Mouse (Mus musculus) hindbrain, embryonic 10.5 days (tissue): ENCODE results near the gene Golt1a. TPM values are rescaled to one million over a fixed set of nuclear protein-coding genes. Genes with fewer than 3 reads are reported as not detected.
A peak's percentile ranks its signal among the peaks of the same experiment; 100 is the strongest.

Experiments used
- DNase-seq: peaks from one replicate; pipeline ENCODE4 v3.0.0-alpha.2; 2017; ENCODE audit warnings: low spot score
- H3K27ac ChIP-seq: fragments of 300-500 bp; sonication (generic); 2 replicates; pipeline ENCODE4 v1.5.1; 2016; ENCODE audit warnings: mild to moderate bottlenecking, moderate library complexity
- H3K27me3 ChIP-seq: fragments of 300-500 bp; sonication (generic); 2 replicates; pipeline ENCODE4 v1.6.1; 2016; ENCODE audit warnings: mild to moderate bottlenecking; ENCODE audit not compliant: poor library complexity, insufficient read depth, severe bottlenecking
- H3K36me3 ChIP-seq: fragments of 300-500 bp; sonication (generic); 2 replicates; pipeline ENCODE4 v1.6.1; 2016; ENCODE audit warnings: mild to moderate bottlenecking, moderate library complexity
- H3K4me1 ChIP-seq: fragments of 300-500 bp; sonication (generic); replicated peaks from 2 replicates; pipeline ENCODE4 v1.6.1; 2016; ENCODE audit warnings: mild to moderate bottlenecking
- H3K4me3 ChIP-seq: fragments of 300-500 bp; sonication (generic); 2 replicates; pipeline ENCODE4 v1.5.1; 2016; ENCODE audit warnings: mild to moderate bottlenecking, moderate library complexity
- H3K9me3 ChIP-seq: fragments of 300-500 bp; sonication (generic); 2 replicates; pipeline ENCODE4 v1.6.1; 2016; ENCODE audit warnings: mild to moderate bottlenecking, moderate library complexity
- WGBS: fragments of 180-500 bp; shearing (Covaris S2); methylation state at CpG from one replicate; pipeline ENCODE4 v1.1.7; 2016; 5-methylcytosine and 5-hydroxymethylcytosine counted together
- polyA plus RNA-seq: library from polyadenylated mRNA; unstranded; fragments of >200 nt; fragmentation: Nextera tagmentation; extraction: Ambion mirVana; gene quantifications from 2 replicates; pipeline ENCODE4 v1.2.1, GENCODE M21; 2016

Golt1a gene
- polyA plus RNA-seq, 1 experiment from 2014 or later = not detected

DNA sequence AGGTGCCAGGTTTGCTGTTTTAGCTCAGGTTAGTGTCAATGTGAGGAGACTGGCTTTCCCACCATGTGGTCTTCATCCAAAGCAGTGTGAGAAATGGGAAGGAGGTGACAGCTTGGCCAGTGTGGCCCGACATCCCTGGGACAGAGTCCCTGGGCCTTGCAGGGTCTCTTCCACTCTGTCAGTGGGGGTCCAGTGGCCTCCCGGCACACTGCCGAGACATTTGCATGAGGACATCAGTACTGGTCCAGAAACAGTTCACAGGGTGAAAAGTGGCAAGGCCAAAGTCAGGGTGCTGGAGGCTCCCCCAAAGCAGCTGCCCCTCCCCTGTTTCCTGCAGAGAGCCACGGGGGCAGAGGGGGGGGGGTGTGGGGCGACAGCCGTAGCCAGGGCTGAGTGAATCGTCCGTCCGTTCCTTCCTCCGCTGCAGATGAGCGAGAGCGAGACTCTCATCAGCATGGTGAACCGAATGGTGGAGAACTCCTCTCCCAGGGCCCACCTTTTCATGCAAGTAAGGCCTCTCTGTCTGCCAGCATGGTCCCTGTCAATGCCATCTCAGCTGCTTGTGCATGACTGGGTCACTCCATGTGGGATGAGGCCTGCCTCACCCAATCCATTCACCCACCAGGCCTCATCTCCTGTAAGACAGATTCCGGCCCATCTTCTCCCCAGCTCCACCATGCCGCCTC lies 30.5 kb upstream of the Golt1a start:
- 69% methylated on average over 15 of the region's 15 CpGs for WGBS
- H3K36me3 ChIP-seq = peaks cover 55% of the 10 kb centered on the region

DNA sequence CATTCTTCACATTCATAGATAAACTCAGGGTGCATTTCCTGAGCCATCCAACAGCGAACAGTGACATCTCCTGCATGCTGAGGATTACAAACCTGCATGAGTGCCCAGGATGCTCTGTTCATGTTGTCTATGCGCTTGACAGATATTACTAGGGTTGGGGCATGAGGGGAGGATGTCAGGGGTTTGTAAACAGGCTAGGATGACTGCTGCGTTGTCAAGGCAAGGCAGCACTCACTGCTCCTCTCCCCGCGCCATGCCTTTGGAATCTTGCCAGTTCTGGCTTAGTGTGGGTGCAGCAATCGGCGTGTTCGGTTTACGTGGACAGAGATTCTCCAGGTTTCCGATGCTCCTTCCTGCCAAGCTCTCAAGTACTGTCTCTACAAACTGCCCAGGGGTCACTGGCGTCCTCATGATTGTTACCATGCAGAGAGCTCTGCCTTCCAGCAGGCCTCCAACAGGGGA lies 29.9 kb upstream of the Golt1a start:
- no peak for DNase-seq
- WGBS = 93% methylated on average over 11 of the region's 11 CpGs
- peaks cover 53% of the 10 kb centered on the region for H3K36me3 ChIP-seq
- H3K27ac ChIP-seq = peak overlapping the region; percentile 36; the same call in 1 of the 2 replicates
- H3K4me3 ChIP-seq = no peak overlapping the region
- peaks cover 50% of the 10 kb centered on the region for H3K4me1 ChIP-seq
- H3K9me3 ChIP-seq = no peaks in the 10 kb centered on the region
- H3K27me3 ChIP-seq = peaks cover 4% of the 10 kb centered on the region

More for the DNA sequence above, 30.5 kb upstream of the Golt1a start:
- H3K27me3 ChIP-seq = peaks cover 4% of the 10 kb centered on the region
- H3K4me1 ChIP-seq = peaks cover 50% of the 10 kb centered on the region
- H3K9me3 ChIP-seq = no peaks in the 10 kb centered on the region
- peak overlapping the region; percentile 36 for H3K27ac ChIP-seq
- no peak for DNase-seq
- H3K4me3 ChIP-seq = no peak overlapping the region

DNA sequence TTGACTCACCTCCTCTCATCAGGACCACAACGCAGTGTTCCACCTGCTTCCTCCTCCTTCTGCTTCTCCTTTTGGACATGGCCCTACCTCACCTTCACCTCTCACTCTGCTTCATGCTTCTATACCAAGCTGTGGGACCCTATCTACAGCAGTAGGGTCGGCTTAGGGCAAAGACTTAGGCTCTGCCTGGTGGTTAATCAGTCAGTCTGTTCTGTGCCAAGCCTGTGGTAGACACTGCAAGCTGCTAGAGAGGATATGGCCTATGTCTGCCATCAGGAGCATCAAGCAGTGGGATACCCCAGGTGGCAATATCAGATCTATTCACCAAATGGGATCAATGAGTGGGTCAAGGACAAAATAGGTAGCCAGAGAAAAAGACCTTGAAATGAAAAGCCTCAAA lies 29.1 kb upstream of the Golt1a start:
- H3K4me3 ChIP-seq = no peak overlapping the region
- H3K36me3 ChIP-seq = peaks cover 53% of the 10 kb centered on the region
- H3K27ac ChIP-seq = no peak overlapping the region; the same call in 1 of the 2 replicates
- DNase-seq = no peak
- H3K9me3 ChIP-seq = no peaks in the 10 kb centered on the region
- H3K4me1 ChIP-seq = peaks cover 50% of the 10 kb centered on the region
- WGBS = 87% methylated on average over 2 of the region's 2 CpGs
- H3K27me3 ChIP-seq = no peaks in the 10 kb centered on the region

DNA sequence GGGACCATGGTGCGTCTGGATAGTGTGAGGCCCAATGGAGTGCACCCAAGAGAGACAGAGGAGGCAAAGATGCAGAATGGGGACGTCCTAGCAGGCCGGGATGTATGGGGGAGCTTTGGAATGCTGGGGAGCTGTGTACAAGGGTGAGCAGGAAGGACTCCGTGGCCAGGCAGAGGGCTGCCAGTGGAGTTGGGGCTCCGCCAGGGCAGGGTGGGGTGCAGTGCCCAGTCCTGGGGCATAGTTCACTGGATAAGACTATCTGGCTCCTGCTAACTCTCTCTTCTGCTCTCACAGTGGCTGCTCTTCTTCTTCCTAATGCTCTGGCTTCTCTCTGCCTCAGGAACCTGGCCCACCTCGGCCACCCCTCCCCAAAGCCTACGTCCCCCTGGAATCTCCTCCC lies 23.7 kb upstream of the Golt1a start:
- DNase-seq = no peak
- H3K27me3 ChIP-seq = no peaks in the 10 kb centered on the region
- H3K27ac ChIP-seq = 0 out of 2 replicates have a peak overlapping the region, but pooled peaks have one; percentile 35
- H3K36me3 ChIP-seq = peaks cover 74% of the 10 kb centered on the region
- no peaks in the 10 kb centered on the region for H3K9me3 ChIP-seq
- no peak overlapping the region for H3K4me3 ChIP-seq
- 87% methylated on average over 7 of the region's 7 CpGs for WGBS
- peaks cover 13% of the 10 kb centered on the region for H3K4me1 ChIP-seq

DNA sequence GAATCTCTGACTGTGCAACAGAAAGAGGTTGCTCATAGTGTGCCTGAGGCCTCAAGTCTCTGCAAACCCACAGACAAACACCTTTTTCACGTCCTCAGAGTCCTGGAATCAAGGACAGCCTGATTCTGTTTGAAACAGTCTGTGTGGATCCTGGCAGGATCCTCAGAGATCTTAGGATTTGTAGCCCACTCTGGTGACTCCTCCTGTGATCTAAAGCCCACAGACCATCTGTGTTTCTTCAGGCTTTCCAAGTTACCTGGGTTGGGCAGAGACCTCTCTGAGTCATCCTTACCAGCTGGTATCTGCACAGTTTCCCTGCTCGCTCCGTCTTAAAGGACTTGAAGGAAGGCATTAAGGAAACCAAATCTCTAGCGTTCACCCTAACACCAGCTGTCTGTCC lies 22.5 kb upstream of the Golt1a start:
- Histone ChIP-seq H3K36me3 (peaks cover 73% of the 10 kb centered on the region), H3K4me3 (no peak overlapping the region), H3K4me1 (peaks cover 6% of the 10 kb centered on the region), H3K9me3 (no peaks in the 10 kb centered on the region), H3K27ac (no peak overlapping the region; the same call in 1 of the 2 replicates), H3K27me3 (no peaks in the 10 kb centered on the region)
- DNase-seq = no peak
- 89% methylated on average over 4 of the region's 4 CpGs for WGBS

DNA sequence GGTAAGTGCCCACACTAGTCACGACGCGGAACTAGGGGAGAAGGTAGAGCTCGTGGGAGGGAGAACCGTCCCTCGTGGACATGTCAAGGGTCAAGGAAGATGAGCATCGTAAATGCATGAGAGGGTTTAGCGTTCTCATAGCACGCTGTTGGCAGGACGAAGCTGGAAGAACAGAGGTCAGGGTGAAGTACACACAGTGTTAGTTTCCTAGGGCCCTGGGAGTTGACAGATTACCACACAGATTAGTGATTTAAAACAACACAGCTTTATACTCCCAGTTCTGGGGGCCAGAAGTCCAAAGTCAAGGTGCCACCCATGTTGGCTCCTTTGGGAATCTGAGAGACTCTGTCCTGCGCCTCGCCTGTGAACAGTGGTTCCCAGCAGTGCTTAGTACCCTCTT lies 21.7 kb upstream of the Golt1a start:
- 93% methylated on average over 12 of the region's 12 CpGs for WGBS
- no peak for DNase-seq
- no peaks in the 10 kb centered on the region for H3K27me3 ChIP-seq
- H3K27ac ChIP-seq = no peak overlapping the region
- H3K4me1 ChIP-seq = no peaks in the 10 kb centered on the region
- H3K36me3 ChIP-seq = peaks cover 73% of the 10 kb centered on the region
- H3K4me3 ChIP-seq = no peak overlapping the region
- no peaks in the 10 kb centered on the region for H3K9me3 ChIP-seq

DNA sequence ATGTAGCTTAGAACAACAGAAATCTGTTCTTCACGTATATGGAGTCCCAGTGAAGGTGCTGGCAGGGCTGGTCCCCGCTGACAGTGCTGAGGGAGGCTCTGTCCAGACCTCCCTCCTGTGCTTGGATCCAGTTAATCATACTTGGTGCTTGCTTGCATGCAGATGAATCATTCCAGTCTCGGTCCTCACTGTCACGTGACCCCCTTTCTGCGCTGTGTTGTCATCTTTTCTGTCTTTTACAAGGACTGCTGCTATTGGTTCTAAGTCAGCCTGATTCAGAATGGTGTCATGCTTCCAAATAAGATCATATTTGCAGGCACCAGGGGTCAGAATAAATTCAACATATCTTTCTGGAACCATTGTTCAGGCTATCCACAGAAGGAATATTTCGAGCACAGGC lies 17.7 kb upstream of the Golt1a start:
- Histone ChIP-seq H3K27me3 (0 out of 2 replicates have a peak, but pooled peaks cover 8% of the 10 kb centered on the region), H3K4me1 (peaks cover 21% of the 10 kb centered on the region), H3K27ac (no peak overlapping the region), H3K4me3 (no peak overlapping the region), H3K9me3 (no peaks in the 10 kb centered on the region), H3K36me3 (peaks cover 71% of the 10 kb centered on the region)
- WGBS = 90% methylated on average over 6 of the region's 6 CpGs
- DNase-seq = no peak

DNA sequence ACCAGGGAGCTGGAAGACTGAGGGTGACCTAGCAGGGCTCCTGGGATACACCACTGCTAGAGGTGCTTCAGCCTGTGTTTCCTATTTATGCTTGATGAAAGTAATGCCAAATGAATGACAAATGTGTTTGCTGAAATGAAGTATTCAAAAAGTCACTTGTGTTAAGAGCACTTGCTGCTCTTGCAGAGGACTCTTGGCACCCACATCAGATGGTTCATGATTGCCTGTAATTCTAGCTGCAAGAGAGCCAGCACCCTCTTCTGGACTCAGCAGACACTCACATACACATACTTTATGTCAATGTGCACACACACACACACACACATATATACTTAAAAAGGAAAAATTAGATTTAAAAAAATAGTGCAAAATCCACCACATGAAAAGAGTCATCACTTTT lies 17.0 kb upstream of the Golt1a start:
- H3K27ac ChIP-seq = no peak overlapping the region
- peaks cover 63% of the 10 kb centered on the region for H3K36me3 ChIP-seq
- peaks cover 21% of the 10 kb centered on the region for H3K4me1 ChIP-seq
- H3K9me3 ChIP-seq = no peaks in the 10 kb centered on the region
- H3K4me3 ChIP-seq = no peak overlapping the region
- DNase-seq = no peak
- H3K27me3 ChIP-seq = peaks cover 15% of the 10 kb centered on the region; the same call in 1 of the 2 replicates

DNA sequence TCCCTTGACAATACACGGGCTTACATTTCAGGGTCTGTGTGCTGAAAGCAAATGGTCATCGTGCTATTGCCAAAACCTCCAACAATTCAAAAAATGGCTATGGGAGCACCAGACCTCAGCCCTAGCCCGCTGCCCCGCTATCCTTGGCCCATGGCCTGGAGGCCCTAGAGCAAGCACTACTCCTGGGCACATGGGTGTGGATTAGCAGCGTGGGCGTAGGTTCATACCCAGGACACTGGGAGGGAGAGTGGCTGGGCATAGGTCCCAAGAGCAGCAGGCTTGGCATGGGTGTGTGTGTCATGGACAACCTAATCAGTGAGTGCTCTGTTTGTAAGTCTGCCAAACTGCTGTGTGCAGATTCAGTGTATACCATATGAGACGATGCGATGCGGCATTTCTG lies 13.2 kb upstream of the Golt1a start:
- Histone ChIP-seq H3K27ac (no peak overlapping the region), H3K27me3 (peaks cover 44% of the 10 kb centered on the region), H3K36me3 (peaks cover 61% of the 10 kb centered on the region), H3K4me3 (no peak overlapping the region), H3K9me3 (no peaks in the 10 kb centered on the region), H3K4me1 (peaks cover 31% of the 10 kb centered on the region)
- 93% methylated on average over 9 of the region's 9 CpGs for WGBS
- DNase-seq = no peak

DNA sequence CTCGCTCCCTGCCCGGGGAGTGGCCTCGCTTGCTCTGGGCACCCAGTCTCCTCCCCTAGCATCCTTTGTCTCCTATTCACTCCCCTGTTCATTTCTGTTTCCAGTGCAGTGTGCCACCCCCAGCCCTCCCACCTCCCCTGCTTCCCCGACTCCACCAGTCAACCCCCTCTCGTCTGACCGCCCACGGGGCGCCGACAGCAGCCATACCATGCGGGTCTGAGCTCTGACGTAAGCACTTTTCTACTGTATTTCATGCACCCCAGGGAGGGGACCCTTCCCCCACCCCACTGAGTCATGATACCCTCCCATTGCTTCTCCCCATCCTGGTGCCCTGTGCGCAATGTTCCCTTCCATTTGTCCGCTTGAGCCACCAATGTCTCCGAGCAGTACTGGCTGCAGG lies 10.8 kb upstream of the Golt1a start:
- Histone ChIP-seq H3K9me3 (no peaks in the 10 kb centered on the region), H3K27me3 (peaks cover 44% of the 10 kb centered on the region), H3K4me1 (peaks cover 31% of the 10 kb centered on the region), H3K27ac (peak overlapping the region; percentile 42; the same call in 1 of the 2 replicates), H3K36me3 (peaks cover 39% of the 10 kb centered on the region), H3K4me3 (no peak overlapping the region)
- DNase-seq = no peak
- WGBS = 38% methylated on average over 14 of the region's 14 CpGs

DNA sequence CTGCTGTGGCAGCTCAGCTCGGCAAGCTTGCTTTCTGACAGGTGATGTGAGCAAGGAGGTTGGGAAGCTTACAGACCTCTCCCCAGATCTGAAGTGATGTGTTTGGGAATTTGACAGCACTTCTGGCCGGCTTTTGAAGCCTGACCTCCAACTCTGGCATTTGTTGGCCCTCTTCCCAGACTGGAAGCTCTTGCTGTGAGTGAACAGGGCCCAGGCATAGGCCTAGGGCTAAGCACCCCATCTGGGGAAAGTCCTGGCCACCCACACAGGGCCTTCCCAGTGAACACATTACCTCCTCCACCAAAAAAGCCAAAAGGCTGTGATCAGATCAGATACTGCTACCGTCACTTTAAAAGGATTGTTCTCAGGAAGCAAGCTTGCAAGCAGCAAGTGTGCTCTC lies 7.1 kb upstream of the Golt1a start:
- no peak overlapping the region for H3K27ac ChIP-seq
- no peak for DNase-seq
- WGBS = 63% methylated on average over 3 of the region's 3 CpGs

DNA sequence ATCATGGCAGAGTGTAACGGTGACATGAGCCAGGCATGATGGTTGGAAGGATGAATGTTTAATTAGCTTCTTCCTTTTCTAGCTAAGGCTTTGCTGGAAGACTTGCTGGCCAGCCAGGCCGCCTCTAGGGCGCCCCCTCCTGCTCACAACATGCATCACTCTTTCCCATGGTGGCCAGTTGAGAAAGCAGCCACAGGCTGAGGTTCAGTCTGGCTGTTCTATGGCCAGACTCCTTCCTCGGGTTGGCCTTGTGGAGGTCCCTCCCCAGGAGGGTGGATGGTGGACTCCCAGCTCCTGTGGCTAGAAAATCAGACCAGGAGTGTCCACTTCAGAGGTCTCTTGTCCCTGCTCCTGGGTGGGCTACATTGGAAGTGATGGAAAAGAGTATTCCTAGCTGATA lies 2.8 kb upstream of the Golt1a start:
- H3K9me3 ChIP-seq = no peaks in the 10 kb centered on the region
- no peaks in the 10 kb centered on the region; the same call in 1 of the 2 replicates for H3K36me3 ChIP-seq
- WGBS = 10% methylated on average over 4 of the region's 4 CpGs
- 0 out of 2 replicates have a peak overlapping the region, but pooled peaks have one; percentile 42 for H3K27ac ChIP-seq
- H3K27me3 ChIP-seq = peaks cover 4% of the 10 kb centered on the region; the same call in 1 of the 2 replicates
- H3K4me1 ChIP-seq = peaks cover 6% of the 10 kb centered on the region
- DNase-seq = peak; percentile 85
- H3K4me3 ChIP-seq = no peak overlapping the region

More for the DNA sequence above, 7.1 kb upstream of the Golt1a start:
- Histone ChIP-seq H3K36me3 (peaks cover 22% of the 10 kb centered on the region), H3K9me3 (no peaks in the 10 kb centered on the region), H3K4me3 (no peak overlapping the region), H3K4me1 (peaks cover 13% of the 10 kb centered on the region), H3K27me3 (peaks cover 30% of the 10 kb centered on the region)

DNA sequence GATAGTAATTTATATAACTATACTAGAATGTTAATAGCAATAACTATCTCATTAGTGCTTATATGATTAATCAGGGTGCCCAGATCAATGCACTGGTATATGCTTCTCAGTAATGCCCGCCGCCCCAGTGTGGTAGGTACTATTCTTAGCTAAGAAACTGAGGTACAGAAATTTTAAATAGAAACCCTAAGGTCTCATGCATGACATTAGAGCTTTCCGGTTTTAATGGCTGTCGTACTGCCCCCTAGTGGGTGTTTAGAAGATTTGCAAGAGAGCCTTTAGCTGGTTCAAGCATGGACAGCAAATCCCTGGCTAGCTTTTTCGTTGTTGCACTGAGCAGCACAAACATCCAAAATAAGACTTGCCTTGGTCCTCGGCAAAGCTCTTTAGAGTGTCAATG lies 2.3 kb upstream of the Golt1a start:
- peak; percentile 56 for DNase-seq
- Histone ChIP-seq H3K4me3 (no peak overlapping the region), H3K4me1 (peaks cover 11% of the 10 kb centered on the region), H3K36me3 (no peaks in the 10 kb centered on the region; the same call in 1 of the 2 replicates), H3K9me3 (no peaks in the 10 kb centered on the region), H3K27ac (no peak overlapping the region), H3K27me3 (peaks cover 4% of the 10 kb centered on the region; the same call in 1 of the 2 replicates)
- 17% methylated on average over 6 of the region's 6 CpGs for WGBS
